Mouse (Mus musculus) heart, postnatal 0 days (tissue): ENCODE results near the gene L3mbtl3.

Source experiments
- CTCF ChIP-seq: IDR thresholded peaks from 2 replicates; pipeline ENCODE4 v1.5.1; 2016; ENCODE audit warnings: antibody characterized with exemption, control low read depth, low read depth
- EP300 ChIP-seq: IDR thresholded peaks from 2 replicates; pipeline ENCODE4 v1.6.1; 2016; ENCODE audit warnings: antibody characterized with exemption, low read depth

- TF ChIP-seq CTCF (no peak), EP300 (no peak)
These were observed 10.8 kb downstream of the L3mbtl3 start for GRCm38 (mm10) chr10:26364942-26365341.
